Mouse (Mus musculus) Muller cell, postnatal 12 days (primary cell): ENCODE results near the gene Map2k6.

Experiments
- DNase-seq: peaks from one replicate; pipeline ENCODE4 v3.0.0-alpha.2; 2015; ENCODE audit errors: inconsistent ontology term

The Map2k6 gene

DNA sequence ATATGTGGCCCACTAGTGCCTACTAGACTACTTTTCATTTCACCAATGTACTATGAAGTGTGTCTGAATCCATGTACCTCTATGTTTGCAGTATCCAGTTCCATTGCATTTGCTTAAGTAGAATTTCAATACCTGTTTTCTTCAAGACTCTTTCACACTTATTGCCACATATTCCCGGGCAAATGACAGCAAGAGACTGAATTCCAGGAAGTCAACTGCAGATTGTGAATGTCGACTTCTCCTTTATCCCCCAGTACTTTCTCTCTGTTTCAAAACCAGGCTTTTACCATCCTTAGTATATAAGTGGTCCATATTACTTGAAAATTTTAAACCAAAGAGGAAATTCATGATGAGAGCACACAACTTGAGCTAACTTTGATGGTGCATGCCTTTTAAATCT, 4.7 kb downstream of the Map2k6 start:
- no peak for DNase-seq

DNA sequence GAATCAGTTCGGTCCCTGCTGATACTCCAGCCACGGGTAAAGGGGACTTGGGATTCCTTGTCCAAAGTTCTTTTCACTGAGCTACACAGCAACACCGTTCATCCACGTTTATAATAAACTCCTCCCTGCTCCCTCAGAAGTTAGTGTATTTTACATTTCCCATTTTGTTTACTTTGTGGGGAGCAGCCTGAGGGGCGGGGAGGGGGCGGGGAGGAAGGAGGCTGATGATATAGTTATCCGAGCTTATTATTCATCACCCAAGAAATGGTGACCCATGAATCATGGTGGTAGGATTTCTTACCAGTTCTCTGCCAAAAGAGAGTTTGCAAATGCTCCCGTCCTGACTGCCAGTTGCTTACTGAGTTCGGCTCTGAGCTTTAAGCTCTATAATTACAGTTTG, 6.7 kb downstream of the Map2k6 start:
- DNase-seq, result no peak

DNA sequence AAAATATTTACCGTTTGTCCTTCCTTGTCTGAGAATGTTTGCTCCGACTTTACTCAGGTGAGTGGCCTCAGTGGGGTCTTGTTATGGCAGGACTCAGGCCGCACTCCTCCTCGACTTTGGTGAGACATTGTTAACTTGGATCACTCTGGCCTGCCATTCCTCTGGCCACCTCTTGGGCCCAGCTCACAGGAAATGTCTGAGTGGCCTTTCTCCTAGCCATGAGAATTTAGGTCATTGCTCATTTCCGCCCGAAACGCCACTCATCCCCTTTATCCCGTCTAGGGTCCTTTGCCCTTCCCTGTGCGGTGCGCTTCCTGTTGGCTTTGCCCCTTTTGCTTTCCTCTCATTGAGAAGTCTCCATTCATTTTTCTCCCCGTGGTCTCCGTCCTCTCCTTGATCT, 10.2 kb downstream of the Map2k6 start:
- DNase-seq, result no peak

DNA sequence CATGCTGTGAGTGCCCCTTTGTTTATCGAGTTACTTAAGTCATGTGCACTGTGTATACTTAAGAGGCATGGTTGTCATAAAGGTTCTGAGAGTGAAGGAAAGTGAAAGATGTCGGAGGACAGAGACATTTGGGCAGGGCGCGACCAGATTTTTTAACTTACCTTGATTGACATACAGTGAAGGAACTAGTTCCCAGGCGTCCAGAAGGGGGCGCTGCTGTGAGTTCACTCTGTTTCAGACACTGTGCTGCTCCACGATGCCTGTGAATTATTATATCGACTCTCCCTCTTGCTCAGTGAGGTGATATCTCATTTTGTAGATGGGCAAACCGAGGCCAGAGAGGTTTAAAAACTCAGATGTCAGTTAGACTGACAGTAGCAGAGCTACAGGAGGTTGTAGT, 10.9 kb downstream of the Map2k6 start:
- no peak for DNase-seq

DNA sequence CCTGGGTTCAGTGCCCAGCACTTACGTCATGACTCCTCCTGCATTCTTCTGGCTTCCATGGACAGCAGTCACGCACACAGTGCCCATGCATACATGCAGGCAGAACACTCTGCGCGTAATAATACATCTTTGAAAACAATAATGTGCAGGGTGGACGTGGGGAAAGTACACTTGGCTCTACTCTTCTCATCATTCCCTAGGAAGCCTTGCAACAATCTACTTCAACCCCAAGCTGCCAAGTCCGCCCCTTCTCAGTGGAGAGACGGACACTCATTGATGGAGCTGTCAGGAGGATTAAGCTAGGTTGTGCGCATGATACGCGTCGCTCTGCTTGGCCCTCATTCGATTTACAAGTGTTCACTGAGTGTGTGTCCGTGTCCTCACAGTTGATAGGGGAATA, 12.7 kb downstream of the Map2k6 start:
- no peak for DNase-seq

DNA sequence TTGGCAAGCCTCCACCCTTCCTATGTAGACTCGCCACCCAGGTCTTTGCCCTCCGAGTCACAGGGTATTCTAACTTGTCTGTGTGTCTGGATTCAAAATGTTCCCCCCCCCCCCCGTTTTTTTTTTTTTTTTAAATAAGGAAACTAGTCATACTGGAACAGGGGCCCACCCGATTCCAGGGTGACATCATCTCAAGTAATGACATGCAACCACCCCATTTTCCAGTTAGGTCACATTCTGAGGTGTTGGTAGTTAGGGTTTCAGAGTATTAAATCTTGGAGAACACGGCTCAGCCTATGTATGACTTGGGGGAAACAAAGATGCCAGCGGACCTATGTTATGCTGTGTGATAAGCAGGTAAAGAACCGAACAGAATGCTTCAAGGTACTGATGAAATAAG, 15.3 kb downstream of the Map2k6 start:
- DNase-seq, result no peak

DNA sequence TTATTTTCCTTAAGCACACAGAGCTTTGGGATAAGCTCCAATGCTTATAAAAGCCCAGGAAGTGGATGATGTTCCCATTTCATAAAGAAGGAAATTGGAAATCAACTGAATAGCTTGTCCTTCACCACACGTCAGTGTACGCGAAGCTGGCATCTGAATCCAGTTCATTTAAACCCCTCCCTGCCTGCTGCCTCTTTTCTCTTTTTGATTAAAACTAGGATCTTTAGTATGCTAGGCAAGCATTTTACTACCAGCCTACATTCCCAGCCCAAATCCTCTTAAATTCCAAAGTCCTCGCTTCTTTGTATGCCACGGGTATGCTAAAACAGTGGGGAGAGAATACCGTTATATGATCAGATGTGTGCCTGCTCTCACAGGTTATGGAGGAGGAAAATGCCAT, 17.8 kb downstream of the Map2k6 start:
- DNase-seq, result no peak

DNA sequence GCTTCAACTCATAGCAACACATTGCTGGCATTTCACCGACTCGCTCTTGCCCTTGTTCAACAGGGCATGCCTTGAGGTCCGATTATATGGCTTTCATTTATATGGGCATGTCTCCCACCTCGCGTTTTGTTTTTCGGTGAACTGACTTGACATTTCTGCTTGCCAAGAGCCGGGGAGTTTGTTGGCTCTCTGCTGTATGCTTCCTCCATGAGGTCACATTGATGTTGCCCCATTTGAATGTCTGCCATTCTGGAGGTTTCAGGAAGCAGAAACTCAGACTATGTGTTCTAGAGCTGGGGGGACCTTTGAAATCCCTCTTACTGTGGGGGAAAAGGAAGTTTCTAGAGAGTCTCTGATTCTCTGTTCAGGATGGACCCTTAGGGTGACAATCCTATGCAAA, 21.5 kb downstream of the Map2k6 start:
- DNase-seq, result no peak

DNA sequence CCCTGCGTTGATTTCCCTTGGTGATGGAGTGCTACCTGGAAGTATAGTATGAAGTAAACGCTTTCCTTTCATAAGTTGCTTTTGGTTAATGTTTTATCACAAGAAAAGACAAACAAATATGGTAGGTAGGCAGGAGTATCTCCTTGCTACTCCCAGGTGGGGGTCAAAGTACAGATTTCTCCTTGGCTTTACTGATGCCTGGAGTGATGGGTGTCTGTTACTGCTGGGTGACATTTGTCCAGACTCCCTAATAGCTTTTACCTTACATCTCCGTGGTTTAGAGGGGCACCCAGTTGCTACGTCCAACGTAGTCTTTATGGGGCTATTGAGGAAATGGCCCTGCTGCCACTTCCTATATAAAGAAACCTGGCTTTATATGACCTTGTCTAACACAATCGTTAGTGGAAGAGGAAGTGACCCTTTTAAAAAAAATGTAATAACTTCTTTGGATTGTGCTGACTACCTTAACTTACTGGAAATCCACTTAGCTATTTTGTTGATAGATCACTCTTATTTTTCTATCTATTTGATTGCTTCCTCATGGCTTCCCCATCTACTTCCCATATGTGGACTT, 27.7 kb downstream of the Map2k6 start:
- no peak for DNase-seq

DNA sequence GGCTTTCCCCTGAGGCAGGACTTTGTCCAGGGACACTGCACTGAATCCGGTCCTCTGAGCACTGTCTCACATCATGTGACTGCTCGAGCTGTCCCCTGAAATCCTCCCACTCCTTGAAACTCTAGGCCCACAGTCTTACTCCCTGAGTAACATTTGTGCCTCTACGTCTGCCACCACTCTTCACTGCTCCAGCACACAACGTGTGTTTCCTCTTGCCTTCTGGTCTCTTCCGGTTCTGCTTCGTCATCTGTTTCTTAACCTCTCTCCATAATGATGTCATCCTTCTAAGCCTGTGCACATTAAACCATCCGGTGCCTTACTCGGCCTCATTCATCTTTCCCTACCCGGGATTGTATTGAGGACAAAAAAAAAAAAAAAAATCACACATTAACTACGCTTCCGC, 28.2 kb downstream of the Map2k6 start:
- DNase-seq, result no peak

DNA sequence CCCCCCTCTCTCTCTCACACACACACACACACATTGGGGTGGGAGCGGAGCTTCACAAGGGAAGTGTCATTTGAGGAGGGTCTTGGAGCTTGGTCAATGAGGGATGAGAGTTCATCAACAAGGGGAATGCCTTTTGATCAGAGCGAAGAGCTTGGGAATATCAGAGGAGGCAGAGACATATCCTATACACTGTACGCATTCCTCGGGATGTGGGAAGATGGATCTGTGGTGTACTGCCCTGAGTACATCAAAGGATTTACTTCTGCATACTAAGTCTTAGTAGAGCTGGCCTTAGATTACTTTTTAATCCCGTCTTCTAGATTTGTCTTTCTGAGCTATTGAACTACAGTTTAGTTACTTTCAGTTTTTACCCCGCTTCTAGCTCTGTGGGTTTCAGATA, 30.1 kb downstream of the Map2k6 start:
- no peak for DNase-seq

DNA sequence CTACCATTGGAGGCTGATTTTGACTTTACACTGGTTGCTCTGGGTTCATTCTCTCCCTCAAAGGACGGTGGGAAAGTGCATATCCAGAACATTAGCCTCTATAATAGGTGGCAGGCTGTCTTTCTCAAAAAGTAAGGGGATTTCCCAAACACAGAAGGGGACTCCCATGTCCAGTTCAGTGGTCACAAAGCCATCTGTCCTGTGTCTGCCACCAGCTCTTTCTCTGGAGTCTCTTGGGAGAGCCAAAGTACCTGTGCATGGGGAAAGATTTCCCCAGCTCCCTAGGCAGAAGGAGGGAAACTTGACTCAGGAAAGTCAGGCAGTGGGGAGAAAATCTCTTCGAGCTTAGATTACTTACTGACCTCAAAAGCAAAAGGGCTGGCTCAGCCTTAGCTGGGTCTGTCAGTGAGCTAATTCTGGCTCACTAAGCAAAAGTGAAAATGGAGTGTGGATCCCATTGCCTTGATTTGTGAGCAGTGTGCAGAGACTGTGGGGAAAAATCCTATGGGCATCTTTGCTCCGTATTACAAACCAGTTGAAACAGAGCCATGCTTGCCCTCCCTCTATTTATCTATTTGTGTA, 31.0 kb downstream of the Map2k6 start:
- no peak for DNase-seq

DNA sequence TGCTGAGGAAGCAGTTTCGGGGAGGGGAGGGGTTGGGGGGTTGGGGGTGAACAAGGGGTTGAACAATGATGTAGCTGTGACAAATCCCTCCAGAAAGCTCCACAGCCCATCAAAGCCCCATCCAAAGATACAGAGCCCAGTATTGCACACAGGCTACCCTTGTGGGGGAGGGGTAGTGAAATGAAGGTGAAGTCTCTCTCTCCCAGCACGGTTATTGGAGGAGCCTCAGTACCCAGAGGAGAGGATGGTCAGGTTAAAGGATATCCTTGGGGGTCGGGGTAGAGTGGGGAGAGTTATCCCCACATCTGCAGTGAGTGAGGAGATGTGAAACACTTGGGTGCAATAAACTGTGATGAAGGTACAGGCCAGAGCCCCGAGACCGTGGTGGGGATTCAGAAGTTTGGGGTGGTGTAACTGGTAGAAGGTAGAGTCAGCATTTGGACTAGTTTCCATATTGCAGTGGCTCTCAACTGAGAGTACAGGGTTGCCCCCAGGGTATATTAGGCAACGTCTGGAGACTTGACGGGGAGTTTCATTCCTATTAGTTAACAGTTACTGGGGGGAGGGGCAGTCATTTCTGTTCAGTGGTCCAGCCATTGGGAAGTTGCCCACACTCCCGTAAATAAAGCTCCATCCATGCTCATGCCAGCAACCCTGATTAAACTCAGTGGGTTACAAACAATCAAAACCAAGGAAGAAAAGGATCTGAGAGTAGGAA, 37.1 kb downstream of the Map2k6 start:
- no peak for DNase-seq

DNA sequence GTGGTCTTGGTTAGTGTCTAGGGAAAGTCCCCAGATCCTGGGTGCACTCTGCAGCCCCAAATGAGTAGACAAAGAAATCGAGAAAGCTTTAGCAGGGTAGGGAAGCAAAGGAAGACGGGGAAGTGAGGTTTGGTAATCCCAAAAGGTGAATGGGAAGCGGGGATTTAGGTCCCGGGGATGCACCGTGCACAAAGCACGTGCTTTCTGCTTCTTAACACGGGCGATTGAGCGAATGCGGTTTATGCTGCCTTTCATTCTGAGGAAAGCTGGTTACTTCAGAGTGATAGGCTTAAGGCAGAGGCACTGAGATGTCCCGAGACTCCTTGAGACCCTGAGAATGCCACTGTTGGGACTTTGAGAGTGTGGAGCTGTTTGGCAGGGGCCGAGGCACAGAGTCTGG, 38.1 kb downstream of the Map2k6 start:
- DNase-seq, result no peak

DNA sequence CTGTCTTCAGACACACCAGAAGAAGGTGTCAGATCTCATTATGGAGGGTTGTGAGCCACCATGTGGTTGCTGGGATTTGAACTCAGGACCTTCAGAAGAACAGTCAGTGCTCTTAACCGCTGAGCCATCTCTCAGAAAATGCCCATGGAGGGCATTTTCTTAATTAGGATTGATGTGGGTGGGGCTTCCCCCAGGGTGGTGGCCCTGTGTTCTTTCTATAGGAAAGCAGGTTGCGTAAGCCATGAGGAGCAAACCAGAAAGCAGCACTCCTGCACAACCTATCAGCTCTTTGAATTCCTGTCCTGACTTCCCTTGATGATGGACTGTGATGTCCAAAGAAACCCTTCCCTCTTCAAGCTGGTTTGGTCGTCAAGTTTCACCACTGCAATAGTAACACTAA, 39.2 kb downstream of the Map2k6 start:
- DNase-seq, result no peak

DNA sequence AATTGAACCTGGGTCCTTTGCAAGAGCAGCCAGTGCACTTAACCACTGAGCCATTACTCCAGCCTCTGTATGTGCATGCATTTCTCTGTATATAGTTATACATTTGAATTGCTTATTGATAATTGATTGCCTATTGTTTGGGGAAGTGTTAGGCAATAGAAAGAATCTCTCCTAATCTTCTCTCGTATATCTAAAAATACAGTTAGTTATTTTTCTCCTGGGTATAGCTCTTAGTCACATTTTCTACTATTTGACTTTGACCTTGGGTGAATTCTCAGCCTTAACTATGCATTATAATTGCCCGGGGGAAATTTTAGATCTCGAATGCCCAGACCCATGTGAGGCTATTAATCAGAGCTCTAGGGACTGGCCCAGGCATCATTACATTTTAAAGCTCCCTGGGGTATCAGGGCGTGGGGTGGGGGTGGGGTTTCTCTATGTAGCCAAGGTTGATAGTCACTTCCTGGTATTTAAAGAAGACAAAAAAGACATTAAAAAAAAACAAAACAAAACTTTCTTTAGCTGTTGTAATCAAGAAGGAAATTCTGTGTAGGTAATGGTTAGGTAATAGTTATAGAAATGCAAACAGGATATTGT, 39.9 kb downstream of the Map2k6 start:
- no peak for DNase-seq

DNA sequence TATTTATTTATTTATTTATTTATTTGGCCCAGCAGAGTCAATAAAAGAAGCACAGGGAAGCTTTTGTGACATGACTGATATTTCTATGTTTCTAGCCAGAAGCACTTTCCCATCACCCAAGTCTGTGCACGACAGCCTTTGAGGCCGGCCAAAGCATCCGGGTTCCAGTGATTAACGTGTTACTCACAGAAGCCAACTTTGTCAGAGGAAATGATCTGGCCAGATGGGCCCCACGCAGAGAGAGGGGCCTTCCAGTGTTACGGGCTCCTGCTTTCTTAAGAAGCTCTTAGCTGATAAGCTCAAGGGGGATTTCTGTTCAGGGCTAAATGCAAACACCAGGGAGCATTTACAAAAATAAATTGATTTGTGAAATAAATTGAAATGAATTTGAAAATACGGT, 40.4 kb downstream of the Map2k6 start:
- DNase-seq, result no peak

DNA sequence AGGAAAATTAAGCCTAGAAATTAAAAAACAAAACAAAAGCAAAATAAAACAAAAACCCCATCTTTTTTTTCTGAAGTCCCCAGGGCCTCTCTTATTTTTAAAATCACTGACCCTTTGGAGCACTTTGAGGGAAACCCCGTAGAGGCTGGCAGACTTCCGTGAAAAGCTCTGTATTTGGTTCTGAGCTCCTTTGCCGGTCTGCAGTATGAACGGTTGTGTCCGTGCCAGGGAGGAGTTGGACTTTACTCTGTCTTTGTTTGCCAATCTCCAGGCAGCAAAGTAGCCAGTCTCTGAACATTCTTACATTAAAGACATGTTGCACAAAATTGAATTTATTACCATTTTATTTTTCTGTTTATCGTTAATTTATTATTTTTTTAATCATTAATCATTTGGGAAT, 45.7 kb downstream of the Map2k6 start:
- DNase-seq, result no peak

DNA sequence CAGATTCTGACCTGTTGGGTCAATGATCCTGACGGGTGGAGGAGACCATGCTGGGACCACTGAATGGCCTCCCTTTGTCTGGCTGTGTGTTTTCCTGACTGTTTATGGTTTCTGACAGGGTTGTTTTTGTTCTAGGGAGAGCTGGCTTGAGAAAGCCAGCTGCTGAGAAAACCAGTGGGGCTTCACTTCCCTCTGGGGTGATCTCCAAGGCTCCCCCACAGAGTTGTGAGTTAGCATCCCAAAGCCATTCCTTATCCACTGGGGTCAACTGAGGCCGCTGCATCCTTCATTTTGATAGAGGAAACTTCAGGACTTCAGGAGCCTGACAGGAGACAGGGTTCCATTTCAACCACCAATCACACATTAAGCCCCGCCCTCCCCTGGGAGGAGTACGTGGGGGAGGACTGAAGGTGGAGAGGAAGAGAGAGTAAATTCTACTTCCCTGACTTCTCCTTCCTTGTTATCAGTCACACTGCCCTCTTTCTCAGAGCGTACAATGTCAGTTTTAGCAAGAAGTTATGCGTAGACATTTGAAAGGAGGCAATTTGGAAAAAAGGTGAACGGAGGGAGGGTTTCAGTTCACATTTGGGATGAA, 49.3 kb downstream of the Map2k6 start:
- peak; percentile 70 for DNase-seq

DNA sequence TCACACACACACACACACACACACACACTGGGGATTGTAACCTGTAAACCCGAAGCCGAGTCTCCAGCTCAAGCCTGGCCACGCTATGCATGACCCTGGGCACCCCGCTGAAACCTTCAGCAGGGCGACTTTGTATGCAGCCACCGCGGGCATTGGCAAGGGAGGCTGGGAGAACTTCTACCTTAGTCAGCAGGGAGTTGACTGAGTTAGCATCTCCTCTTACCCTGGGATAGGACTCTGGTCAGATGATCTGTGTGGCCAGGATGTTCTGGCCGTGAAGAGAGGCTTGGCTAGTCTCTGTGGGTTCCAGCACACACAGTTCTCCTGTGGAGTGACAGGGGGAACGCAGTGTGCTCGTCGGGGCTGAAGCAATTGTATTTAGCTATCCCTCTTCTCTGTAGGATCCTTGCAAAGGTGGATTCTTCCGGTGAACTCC, 49.8 kb downstream of the Map2k6 start:
- peak; percentile 39 for DNase-seq

DNA sequence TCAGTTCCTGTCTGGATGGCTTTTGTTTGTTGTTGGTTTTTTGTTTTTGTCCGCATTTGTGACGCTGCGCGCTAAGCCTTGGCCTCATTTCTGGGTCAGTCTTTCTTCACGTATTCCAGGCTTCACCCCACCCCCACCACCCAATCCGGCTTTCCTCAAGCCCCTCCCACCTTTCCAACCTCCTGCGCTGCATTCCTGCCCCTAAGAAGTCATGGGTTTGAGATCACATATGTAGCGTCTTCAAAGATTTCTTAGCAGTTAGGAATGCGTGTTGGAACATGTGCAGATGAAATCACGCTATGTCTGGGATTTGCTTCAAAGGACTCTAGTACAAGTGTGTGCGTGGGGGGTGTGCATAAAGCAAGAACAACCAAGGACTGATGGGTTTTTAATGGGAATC, 50.3 kb downstream of the Map2k6 start:
- peak; percentile 58 for DNase-seq

DNA sequence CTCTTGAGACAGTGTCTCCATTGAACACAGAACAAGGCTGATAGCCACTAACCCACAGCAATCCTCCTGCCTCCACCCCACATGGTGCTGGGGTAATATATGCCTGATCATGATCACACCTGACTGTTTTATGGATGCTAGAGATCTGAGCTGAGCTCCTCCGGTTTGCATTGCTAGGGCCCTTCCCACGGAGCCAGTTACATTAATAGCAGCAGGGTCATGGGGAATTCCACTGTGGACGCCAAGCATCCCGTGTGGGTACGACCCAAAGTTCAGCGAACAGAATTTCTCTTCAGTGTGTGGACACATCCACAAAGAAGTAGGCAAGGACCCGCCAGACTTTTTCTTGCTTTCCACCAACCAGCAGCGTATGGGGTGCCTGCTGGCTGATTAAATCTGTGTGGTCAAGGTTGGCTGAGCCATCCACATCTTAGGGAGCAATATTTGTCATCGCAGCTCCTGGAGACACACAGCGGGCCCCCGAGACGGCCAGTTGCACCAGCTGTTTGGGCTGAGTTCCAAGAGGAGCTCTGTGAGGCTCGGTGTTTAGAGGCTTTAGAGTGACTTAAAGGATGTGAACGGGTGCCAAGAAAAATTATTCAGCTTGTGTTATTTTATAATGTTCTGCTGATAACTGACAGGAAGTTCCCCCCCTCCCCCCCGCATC, 51.3 kb downstream of the Map2k6 start:
- DNase-seq, result no peak
